Mouse (Mus musculus): ENCODE data around the gene Saysd1. TPM values are rescaled to one million over a fixed set of nuclear protein-coding genes. Genes with fewer than 3 reads are reported as not detected.

Saysd1 gene
- total and polyA plus RNA-seq, 3 experiments, result 3.2 to 4.4 TPM; not detected in 1

- Histone ChIP-seq H3K79me2 (ENCODE audit: control insufficient read depth, insufficient read depth, low read length, poor library complexity) (no peaks in the 10 kb centered on the region), H3K9ac (ENCODE audit: control insufficient read depth, low read depth, low read length, poor library complexity, severe bottlenecking) (no peak overlapping the region), H3K9me3 (replicated peaks; ENCODE audit: insufficient read depth, low read length) (no peaks in the 10 kb centered on the region), H3K4me1 (ENCODE audit: control insufficient read depth in 1 of 2, insufficient read depth in 2 of 2, low read length in 2 of 2) (peaks cover 0 to 11% of the 10 kb centered on the region in 2 experiments; a peak in 3 of 4 replicates), H3K27ac (ENCODE audit: control insufficient read depth, low read depth, low read length) (no peak overlapping the region), H3K27me3 (ENCODE audit: control insufficient read depth in 1 of 2, insufficient read depth in 2 of 2, low read length in 2 of 2) (peaks cover 0 to 1% of the 10 kb centered on the region in 2 experiments; a peak in 2 of 4 replicates), H3K36me3 (ENCODE audit: control insufficient read depth in 1 of 2, insufficient read depth in 2 of 2, low read length in 2 of 2) (peaks cover 0 to 7% of the 10 kb centered on the region in 2 experiments; a peak in 1 of 4 replicates), H3K4me3 (ENCODE audit: control insufficient read depth in 1 of 2, insufficient read depth in 1 of 2, low read depth in 2 of 2, low read length in 2 of 2) (no peak overlapping the region)
- no peak for TF ChIP-seq RCOR1 (IDR thresholded peaks at IDR 0.05; ENCODE audit: low read depth, low read length)
- no peak for TF ChIP-seq MAFK (IDR thresholded peaks at IDR 0.05; ENCODE audit: borderline replicate concordance, low read depth, low read length)
- no peak for TF ChIP-seq SIN3A (IDR thresholded peaks at IDR 0.05; ENCODE audit: low read length)
- no peak for TF ChIP-seq POLR2AphosphoS5 (IDR thresholded peaks at IDR 0.05; ENCODE audit: borderline replicate concordance, low read depth, low read length)
- TF ChIP-seq MEF2A (IDR thresholded peaks at IDR 0.05; ENCODE audit: extremely low read depth, insufficient replicate concordance, low read depth, low read length, poor library complexity, severe bottlenecking), result no peak
- TF ChIP-seq ZMIZ1 (IDR thresholded peaks at IDR 0.05; ENCODE audit: low read depth, low read length), result no peak
- TF ChIP-seq GABPA (IDR thresholded peaks at IDR 0.05; ENCODE audit: low read depth, low read length), result no peak
- no peak for TF ChIP-seq ZNF384 (IDR thresholded peaks at IDR 0.05; ENCODE audit: low read depth, low read length)
- TF ChIP-seq CTCF (IDR thresholded peaks at IDR 0.05 in 2 of 3, conservative IDR thresholded peaks at IDR 0.05 in 1 of 3; ENCODE audit: control insufficient read depth in 1 of 3, insufficient read depth in 1 of 3, low read depth in 2 of 3, low read length in 3 of 3, poor library complexity in 1 of 3, severe bottlenecking in 1 of 3), result no peak
- no peak for TF ChIP-seq POLR2AphosphoS2 (IDR thresholded peaks at IDR 0.05; ENCODE audit: low read length)
- no peak for TF ChIP-seq ELF1 (IDR thresholded peaks at IDR 0.05; ENCODE audit: low read depth, low read length)
- no peak for TF ChIP-seq NRF1 (IDR thresholded peaks at IDR 0.05; ENCODE audit: insufficient read depth, low read depth, low read length, poor library complexity, severe bottlenecking)
- no peak for TF ChIP-seq RAD21 (IDR thresholded peaks at IDR 0.05; ENCODE audit: low read depth, low read length)
- TF ChIP-seq KAT2A (conservative IDR thresholded peaks at IDR 0.05; ENCODE audit: low read depth, low read length), result no peak
- TF ChIP-seq TBP (IDR thresholded peaks at IDR 0.05; ENCODE audit: low read depth, low read length), result no peak
- TF ChIP-seq JUND (IDR thresholded peaks at IDR 0.05; ENCODE audit: low read depth, low read length), result no peak
- TF ChIP-seq HCFC1 (IDR thresholded peaks at IDR 0.05; ENCODE audit: low read depth, low read length), result no peak
- TF ChIP-seq UBTF (IDR thresholded peaks at IDR 0.05; ENCODE audit: borderline replicate concordance, insufficient read depth, low read depth, low read length), result no peak
- no peak for TF ChIP-seq USF2 (IDR thresholded peaks at IDR 0.05; ENCODE audit: borderline replicate concordance in 1 of 2, insufficient read depth in 1 of 2, low read depth in 1 of 2, low read length in 2 of 2)
- no peak for DNase-seq (ENCODE audit: low read depth, low spot score)
Observed at GRCm38 (mm10) chr14:20044036-20044435, 94.3 kb downstream of the Saysd1 start.

- peak; percentile 24 for DNase-seq (ENCODE audit: low read depth, low spot score)
- Histone ChIP-seq H3K27ac (ENCODE audit: control insufficient read depth, low read depth, low read length) (no peak overlapping the region), H3K27me3 (ENCODE audit: control insufficient read depth in 1 of 2, insufficient read depth in 2 of 2, low read length in 2 of 2) (peaks cover 0 to 1% of the 10 kb centered on the region in 2 experiments; a peak in 1 of 4 replicates)
- TF ChIP-seq ZC3H11A (IDR thresholded peaks at IDR 0.05; ENCODE audit: low read depth, low read length) (no peak), KAT2A (conservative IDR thresholded peaks at IDR 0.05; ENCODE audit: low read depth, low read length) (no peak), GATA1 (IDR thresholded peaks at IDR 0.05; ENCODE audit: low read depth, low read length) (peak; percentile 29; the same call in 1 of the 2 replicates), EP300 (IDR thresholded peaks at IDR 0.05; ENCODE audit: low read depth in 1 of 2, low read length in 2 of 2) (peak in 1 of 2 experiments; percentile 34; a peak in 1 of 4 replicates), ZNF384 (IDR thresholded peaks at IDR 0.05; ENCODE audit: low read depth, low read length) (no peak), MYC (IDR thresholded peaks at IDR 0.05; ENCODE audit: low read depth, low read length) (no peak), E2F4 (IDR thresholded peaks at IDR 0.05; ENCODE audit: borderline replicate concordance, low read depth, low read length) (no peak), MXI1 (IDR thresholded peaks at IDR 0.05; ENCODE audit: low read depth, low read length) (no peak), POLR2AphosphoS5 (IDR thresholded peaks at IDR 0.05; ENCODE audit: borderline replicate concordance, low read depth, low read length) (no peak), ETS1 (IDR thresholded peaks at IDR 0.05; ENCODE audit: low read depth, low read length) (0 out of 2 replicates have a peak, but pooled peaks have one; percentile 40), RAD21 (IDR thresholded peaks at IDR 0.05; ENCODE audit: low read depth, low read length) (no peak), BHLHE40 (IDR thresholded peaks at IDR 0.05; ENCODE audit: borderline replicate concordance, low read depth, low read length) (peak; percentile 41; the same call in 1 of the 2 replicates), ZMIZ1 (IDR thresholded peaks at IDR 0.05; ENCODE audit: low read depth, low read length) (no peak), USF1 (IDR thresholded peaks at IDR 0.05; ENCODE audit: low read depth, low read length) (peak; percentile 73), RCOR1 (IDR thresholded peaks at IDR 0.05; ENCODE audit: low read depth, low read length) (no peak), TBP (IDR thresholded peaks at IDR 0.05; ENCODE audit: low read depth, low read length) (no peak), ELF1 (IDR thresholded peaks at IDR 0.05; ENCODE audit: low read depth, low read length) (no peak), CHD1 (IDR thresholded peaks at IDR 0.05; ENCODE audit: low read depth, low read length) (no peak)
Observed at GRCm38 (mm10) chr14:20041836-20042235, 96.5 kb downstream of the Saysd1 start.

More at GRCm38 (mm10) chr14:20041836-20042235, 96.5 kb downstream of the Saysd1 start:
- no peak overlapping the region for H3K9ac ChIP-seq (ENCODE audit: control insufficient read depth, low read depth, low read length, poor library complexity, severe bottlenecking)
- no peaks in the 10 kb centered on the region for H3K79me2 ChIP-seq (ENCODE audit: control insufficient read depth, insufficient read depth, low read length, poor library complexity)
- no peak overlapping the region for H3K4me3 ChIP-seq (ENCODE audit: control insufficient read depth in 1 of 2, insufficient read depth in 1 of 2, low read depth in 2 of 2, low read length in 2 of 2)
- no peaks in the 10 kb centered on the region for H3K9me3 ChIP-seq (replicated peaks; ENCODE audit: insufficient read depth, low read length)
- H3K4me1 ChIP-seq (ENCODE audit: control insufficient read depth in 1 of 2, insufficient read depth in 2 of 2, low read length in 2 of 2), result peaks cover 0 to 11% of the 10 kb centered on the region in 2 experiments; a peak in 3 of 4 replicates
- peaks cover 0 to 7% of the 10 kb centered on the region in 2 experiments; a peak in 1 of 4 replicates for H3K36me3 ChIP-seq (ENCODE audit: control insufficient read depth in 1 of 2, insufficient read depth in 2 of 2, low read length in 2 of 2)

Data from MEL (cell line).